Mouse (Mus musculus) heart, postnatal 4 days (tissue): ENCODE results near the gene Papolb. TPM values are rescaled to one million over a fixed set of nuclear protein-coding genes. Genes with fewer than 3 reads are reported as not detected.

Experiments
- total RNA-seq, 2 experiments: library from RNA; stranded (reverse); gene quantifications; 2 replicates each; pipeline ENCODE4 v1.2.3; 2021

Papolb gene
- total RNA-seq, 2 experiments from 2014 or later = 0.18 to 0.19 TPM

Other genes starting within 250 kb of the Papolb start
- gene Foxk1, start 128.6 kb downstream of the Papolb start, total RNA-seq = 10 to 100 TPM; 18.2 to 19.0 TPM
- gene Ap5z1, start 66.1 kb downstream of the Papolb start, total RNA-seq = 1 to 10 TPM; 6.0 to 8.2 TPM
- 1 to 10 TPM; 3.7 to 5.6 TPM for gene Radil, start 21.0 kb upstream of the Papolb start, total RNA-seq
- under 1 TPM; 0.10 to 0.18 TPM for gene Mmd2, start 78.7 kb upstream of the Papolb start, total RNA-seq
- 10 to 100 TPM; 34.7 to 35.4 TPM for gene Wipi2, start 97.6 kb upstream of the Papolb start, total RNA-seq
- 1 to 10 TPM in 1 of 2 experiments, under 1 TPM in 1; 0.92 to 1.8 TPM for gene Slc29a4, start 162.4 kb upstream of the Papolb start, total RNA-seq